Mouse (Mus musculus) midbrain, embryonic 16.5 days (tissue): ENCODE data around the gene Tomm70a. TPM values are rescaled to one million over a fixed set of nuclear protein-coding genes. Genes with fewer than 3 reads are reported as not detected.

Experiments
- ATAC-seq: fragments of 200-750 bp; cut with Nextera tagmentation; 2 replicates; pipeline ENCODE4 v1.8.0; 2017; ENCODE audit warnings: moderate TSS enrichment
- H3K27ac ChIP-seq: fragments of 300-500 bp; sonication (generic); 2 replicates; pipeline ENCODE4 v1.5.1; 2014; ENCODE audit warnings: mild to moderate bottlenecking, low read length, mixed read lengths
- H3K27me3 ChIP-seq: fragments of 300-500 bp; sonication (generic); 2 replicates; pipeline ENCODE4 v1.6.1; 2014; ENCODE audit warnings: low read depth, low read length, mixed read lengths; ENCODE audit not compliant: control insufficient read depth, insufficient read depth
- H3K36me3 ChIP-seq: fragments of 300-500 bp; sonication (generic); 2 replicates; pipeline ENCODE4 v1.6.1; 2014; ENCODE audit warnings: mild to moderate bottlenecking, low read length, moderate library complexity, mixed read lengths; ENCODE audit not compliant: control insufficient read depth, insufficient read depth
- H3K4me1 ChIP-seq: fragments of 300-500 bp; sonication (generic); 2 replicates; pipeline ENCODE4 v1.6.1; 2014; ENCODE audit warnings: mild to moderate bottlenecking, low read length, mixed read lengths; ENCODE audit not compliant: control insufficient read depth, insufficient read depth
- H3K4me2 ChIP-seq: fragments of 300-500 bp; sonication (generic); 2 replicates; pipeline ENCODE4 v1.6.1; 2014; ENCODE audit warnings: mild to moderate bottlenecking, low read length, mixed read lengths
- H3K4me3 ChIP-seq: fragments of 300-500 bp; sonication (generic); 2 replicates; pipeline ENCODE4 v1.5.1; 2014; ENCODE audit warnings: low read depth, mild to moderate bottlenecking, low read length, moderate library complexity, mixed read lengths
- H3K9ac ChIP-seq: fragments of 300-500 bp; sonication (generic); 2 replicates; pipeline ENCODE4 v1.6.1; 2014; ENCODE audit warnings: low read depth, low read length, mixed read lengths
- H3K9me3 ChIP-seq: fragments of 300-500 bp; sonication (generic); replicated peaks from 2 replicates; pipeline ENCODE4 v1.6.1; 2014; ENCODE audit warnings: mild to moderate bottlenecking, low read length, mixed read lengths; ENCODE audit not compliant: control insufficient read depth, poor library complexity, severe bottlenecking
- WGBS: fragments of 180-500 bp; shearing (Covaris S2); extraction: QIAGEN DNeasy Blood & Tissue Kit; methylation state at CpG from one replicate; pipeline ENCODE4 v1.1.7; 2014; 5-methylcytosine and 5-hydroxymethylcytosine counted together
- polyA plus RNA-seq: library from polyadenylated mRNA; unstranded; fragments of >200 nt; fragmentation: Nextera tagmentation; extraction: Ambion mirVana; gene quantifications from 2 replicates; pipeline ENCODE4 v1.2.1, GENCODE M21; 2015

Gene Tomm70a
- polyA plus RNA-seq, 1 experiment from 2014 or later = 63.0 TPM

GRCm38 (mm10) chr16:57162841-57163240, 41.3 kb downstream of the Tomm70a start:
- Histone ChIP-seq H3K27me3 (no peaks in the 10 kb centered on the region), H3K4me3 (no peak overlapping the region), H3K9me3 (no peaks in the 10 kb centered on the region), H3K9ac (no peak overlapping the region), H3K4me1 (peaks cover 9% of the 10 kb centered on the region; the same call in 1 of the 2 replicates), H3K27ac (no peak overlapping the region), H3K4me2 (no peak overlapping the region), H3K36me3 (peaks cover 1% of the 10 kb centered on the region; the same call in 1 of the 2 replicates)
- ATAC-seq = no peak
- WGBS = 88% methylated on average over 5 of the region's 5 CpGs

DNA sequence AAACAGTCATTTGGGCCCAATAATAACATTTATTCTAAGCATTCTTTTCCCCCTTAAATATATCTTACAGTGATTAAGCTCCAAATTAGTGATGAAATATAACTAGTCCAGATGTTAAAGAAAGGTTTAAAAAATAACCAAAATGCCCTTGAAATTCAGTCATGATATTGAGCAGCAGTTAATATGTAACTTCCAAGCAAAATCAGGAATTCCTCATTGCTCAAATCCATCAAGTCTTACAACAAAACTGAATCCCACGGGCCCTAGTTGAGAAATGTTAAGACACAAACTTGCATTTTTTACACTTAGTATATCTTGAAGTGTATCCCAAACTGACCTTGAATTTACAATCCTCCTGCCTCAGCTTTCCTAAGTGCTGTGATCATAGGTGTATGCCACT, 42.2 kb downstream of the Tomm70a start:
- Histone ChIP-seq H3K4me1 (peaks cover 16% of the 10 kb centered on the region), H3K9ac (no peak overlapping the region), H3K27me3 (no peaks in the 10 kb centered on the region), H3K27ac (no peak overlapping the region), H3K4me3 (no peak overlapping the region), H3K36me3 (no peaks in the 10 kb centered on the region), H3K4me2 (no peak overlapping the region), H3K9me3 (no peaks in the 10 kb centered on the region)
- 94% methylated on average over 1 of the region's 1 CpGs for WGBS
- ATAC-seq = no peak

DNA sequence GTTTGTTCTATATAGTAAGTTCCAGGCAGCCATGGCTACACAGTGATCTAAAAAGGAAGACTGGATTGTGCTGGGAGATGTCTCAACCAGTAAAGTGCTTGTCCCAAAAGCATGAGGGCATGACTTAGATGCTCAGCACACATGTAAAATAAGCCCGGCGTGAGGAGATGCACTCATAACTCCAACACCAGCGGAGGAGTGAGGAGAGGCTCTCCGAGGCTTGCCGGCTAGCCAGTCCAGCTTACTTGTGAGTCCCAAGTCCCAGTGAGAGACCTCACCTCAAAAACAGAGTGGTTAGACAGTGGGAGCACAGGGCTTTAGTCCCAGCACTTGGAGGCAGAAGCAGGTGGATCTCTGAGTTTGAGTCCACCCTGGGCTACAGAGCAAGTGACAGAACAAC, 43.7 kb downstream of the Tomm70a start:
- 95% methylated on average over 5 of the region's 5 CpGs for WGBS
- no peak overlapping the region for H3K4me2 ChIP-seq
- peaks cover 16% of the 10 kb centered on the region for H3K4me1 ChIP-seq
- H3K4me3 ChIP-seq = no peak overlapping the region
- H3K27me3 ChIP-seq = no peaks in the 10 kb centered on the region
- H3K9me3 ChIP-seq = no peaks in the 10 kb centered on the region
- ATAC-seq = no peak
- no peak overlapping the region for H3K9ac ChIP-seq
- H3K36me3 ChIP-seq = peaks cover 2% of the 10 kb centered on the region; the same call in 1 of the 2 replicates
- H3K27ac ChIP-seq = no peak overlapping the region

GRCm38 (mm10) chr16:57166086-57166485, 44.6 kb downstream of the Tomm70a start:
- Histone ChIP-seq H3K4me2 (peak overlapping the region; percentile 80), H3K9ac (no peak overlapping the region), H3K4me3 (no peak overlapping the region), H3K4me1 (peaks cover 16% of the 10 kb centered on the region), H3K36me3 (peaks cover 5% of the 10 kb centered on the region; the same call in 1 of the 2 replicates), H3K27me3 (no peaks in the 10 kb centered on the region), H3K27ac (no peak overlapping the region), H3K9me3 (no peaks in the 10 kb centered on the region)
- ATAC-seq = no peak
- 92% methylated on average over 6 of the region's 6 CpGs for WGBS

DNA sequence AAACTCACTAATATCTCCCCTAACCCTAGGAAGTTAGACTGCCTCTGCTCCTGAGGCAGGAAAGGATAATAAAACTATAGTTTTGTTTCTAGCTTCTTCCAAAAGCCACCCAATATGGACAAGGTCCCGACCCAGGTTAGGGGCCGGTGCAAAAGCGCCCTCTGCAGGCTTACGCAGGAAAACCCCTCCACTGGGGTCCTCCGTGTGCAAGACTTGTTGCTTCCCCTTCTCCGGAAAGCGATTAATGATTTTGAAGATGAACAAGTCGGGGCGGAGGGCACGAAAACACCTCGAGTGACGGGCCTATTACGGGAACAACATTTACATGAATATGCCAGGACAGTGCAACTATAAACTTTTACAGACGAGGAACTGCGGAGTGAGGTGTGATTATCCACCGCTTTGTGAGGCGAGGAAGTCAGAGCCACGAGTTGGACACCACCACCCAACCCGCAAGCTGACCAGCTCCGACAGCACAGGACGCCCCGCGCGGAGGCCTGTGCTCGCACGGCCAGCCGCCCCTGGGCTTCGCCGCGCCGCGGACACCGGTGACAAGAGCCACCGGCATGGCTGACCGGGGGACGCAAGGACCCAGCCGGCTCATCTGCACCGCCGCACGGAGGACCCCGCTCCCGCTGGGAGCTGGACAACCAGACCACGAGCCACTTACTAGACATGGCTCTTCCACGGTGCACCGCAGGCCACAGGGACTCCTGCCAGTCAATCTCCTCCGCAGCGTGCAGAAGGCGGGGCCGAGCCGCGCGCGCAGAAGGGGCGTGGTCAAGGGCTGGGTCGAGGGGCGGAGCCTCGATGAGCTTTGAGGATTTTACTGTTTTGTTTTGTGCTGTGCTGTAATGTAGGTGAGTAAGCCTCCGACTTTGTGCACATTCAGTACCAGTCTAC, 45.4 kb downstream of the Tomm70a start, which contains the start of gene Nit2:
Nit2 (minus strand) TSS at position 731 of the 903 bp plus-strand sequence.
- Histone ChIP-seq H3K9ac (peak within 1 kb of the TSS; percentile 84), H3K9me3 (no peaks in the 10 kb centered on the region), H3K27me3 (no peaks in the 10 kb centered on the region), H3K27ac (peak within 1 kb of the TSS; percentile 73), H3K4me1 (peaks cover 16% of the 10 kb centered on the region), H3K4me2 (peak within 1 kb of the TSS; percentile 80), H3K36me3 (peaks cover 8% of the 10 kb centered on the region; the same call in 1 of the 2 replicates), H3K4me3 (peak within 1 kb of the TSS; percentile 54)
- WGBS = under 1% methylated on average over 58 of the region's 58 CpGs
- ATAC-seq = peak; percentile 98

GRCm38 (mm10) chr16:57167514-57167912, 46.0 kb downstream of the Tomm70a start:
- peak overlapping the region; percentile 73; the same call in 1 of the 2 replicates for H3K27ac ChIP-seq
- no peaks in the 10 kb centered on the region for H3K9me3 ChIP-seq
- H3K4me2 ChIP-seq = peak overlapping the region; percentile 80
- no peaks in the 10 kb centered on the region for H3K27me3 ChIP-seq
- H3K36me3 ChIP-seq = peaks cover 11% of the 10 kb centered on the region; the same call in 1 of the 2 replicates
- H3K9ac ChIP-seq = peak overlapping the region; percentile 84
- peak overlapping the region; percentile 54 for H3K4me3 ChIP-seq
- ATAC-seq = peak; percentile 63
- H3K4me1 ChIP-seq = peaks cover 16% of the 10 kb centered on the region
- 28% methylated on average over 5 of the region's 5 CpGs for WGBS

DNA sequence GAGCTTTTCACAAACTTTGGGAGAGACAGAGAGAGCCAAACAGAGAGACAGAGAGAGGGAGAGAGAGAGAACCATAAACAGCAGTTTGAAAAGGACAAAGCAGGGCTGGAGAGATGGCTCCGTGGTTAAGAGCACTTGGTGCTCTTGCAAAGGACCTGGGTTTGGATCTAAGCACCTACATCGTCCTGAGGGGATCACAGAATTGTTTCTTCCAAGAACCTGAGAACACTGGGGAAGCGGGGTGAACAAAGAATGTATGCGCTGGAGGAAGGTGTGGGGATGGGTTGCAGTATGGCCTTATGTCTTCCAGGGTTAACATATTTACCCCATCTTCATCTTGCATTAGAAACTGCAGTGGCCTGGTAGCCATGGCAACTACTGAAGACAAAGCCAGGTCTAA, 46.7 kb downstream of the Tomm70a start:
- Histone ChIP-seq H3K4me1 (peaks cover 16% of the 10 kb centered on the region), H3K27ac (0 out of 2 replicates have a peak overlapping the region, but pooled peaks have one; percentile 0), H3K4me2 (peak overlapping the region; percentile 80; the same call in 1 of the 2 replicates), H3K36me3 (peaks cover 14% of the 10 kb centered on the region), H3K9me3 (no peaks in the 10 kb centered on the region), H3K4me3 (no peak overlapping the region), H3K27me3 (no peaks in the 10 kb centered on the region), H3K9ac (no peak overlapping the region)
- 39% methylated on average over 4 of the region's 4 CpGs for WGBS
- no peak for ATAC-seq

- Histone ChIP-seq H3K27me3 (no peaks in the 10 kb centered on the region), H3K4me1 (peaks cover 15% of the 10 kb centered on the region), H3K9me3 (no peaks in the 10 kb centered on the region), H3K4me3 (no peak overlapping the region), H3K4me2 (no peak overlapping the region), H3K27ac (no peak overlapping the region), H3K9ac (no peak overlapping the region), H3K36me3 (peaks cover 14% of the 10 kb centered on the region)
- ATAC-seq = no peak
- WGBS = 92% methylated on average over 8 of the region's 8 CpGs
Measured at GRCm38 (mm10) chr16:57171161-57171560, 49.7 kb downstream of the Tomm70a start.

GRCm38 (mm10) chr16:57171570-57171969, 50.1 kb downstream of the Tomm70a start:
- no peak for ATAC-seq
- H3K27me3 ChIP-seq = no peaks in the 10 kb centered on the region
- peaks cover 14% of the 10 kb centered on the region for H3K36me3 ChIP-seq
- WGBS = 95% methylated on average over 6 of the region's 6 CpGs
- no peak overlapping the region for H3K4me2 ChIP-seq
- H3K4me1 ChIP-seq = peaks cover 11% of the 10 kb centered on the region
- no peak overlapping the region for H3K9ac ChIP-seq
- H3K27ac ChIP-seq = no peak overlapping the region
- no peak overlapping the region for H3K4me3 ChIP-seq
- H3K9me3 ChIP-seq = no peaks in the 10 kb centered on the region
